7 mouse cellular contexts compared by ENCODE assay signal in the genomic region with DNA sequence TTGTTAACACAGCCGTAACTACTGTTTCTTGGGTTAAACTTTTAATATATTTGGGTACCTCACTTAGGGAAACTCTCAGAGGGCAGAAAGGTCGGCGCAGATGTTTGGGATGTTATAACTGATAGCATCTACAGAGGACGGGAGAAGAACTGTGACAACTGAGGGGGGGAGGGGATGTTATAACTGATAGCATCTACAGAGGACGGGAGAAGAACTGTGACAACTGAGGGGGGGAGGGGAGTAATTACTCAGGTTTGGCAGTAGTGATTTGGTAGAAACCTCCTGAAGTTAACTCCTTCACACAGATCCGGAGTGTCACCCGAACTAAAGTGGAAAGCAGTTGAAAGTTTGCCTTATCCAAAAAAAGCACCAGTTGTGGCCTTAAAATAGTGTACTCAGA. TPM values are rescaled to one million over a fixed set of nuclear protein-coding genes. Genes with fewer than 3 reads are reported as not detected.
DNase-seq lines count a peak whose midpoint lies in the region; ATAC-seq and TF ChIP-seq lines count a peak whose summit lies in the region.

No protein-coding gene starts in this region.

- H3K36me3 ChIP-seq in neural tube, embryonic 11.5 days (ENCODE audit: control insufficient read depth, insufficient read depth, low read length): no peaks in the 10 kb centered on the region
- no peaks in the 10 kb centered on the region for H3K36me3 ChIP-seq in stomach, embryonic 14.5 days (ENCODE audit: control insufficient read depth, insufficient read depth, low read length)

- H3K4me2 ChIP-seq in neural tube, embryonic 11.5 days (ENCODE audit: low read depth): peak overlapping the region; percentile 68
- peak overlapping the region; percentile 85 for H3K4me2 ChIP-seq in stomach, embryonic 14.5 days (replicated peaks; ENCODE audit: low read depth, low read length)

- no peak for TF ChIP-seq CTCF in embryonic fibroblast, embryonic 13.5 days (IDR thresholded peaks at IDR 0.05; ENCODE audit: borderline replicate concordance, insufficient read depth, low read length)

- no peaks in the 10 kb centered on the region for H3K4me1 ChIP-seq in neural tube, embryonic 11.5 days (ENCODE audit: control insufficient read depth, insufficient read depth, low read length)
- H3K4me1 ChIP-seq in embryonic fibroblast, embryonic 13.5 days (ENCODE audit: control insufficient read depth, insufficient read depth, low read length): peaks cover 4% of the 10 kb centered on the region; the same call in 1 of the 2 replicates
- peaks cover 5% of the 10 kb centered on the region; the same call in 1 of the 2 replicates for H3K4me1 ChIP-seq in stomach, embryonic 14.5 days (ENCODE audit: control insufficient read depth, insufficient read depth, low read length)

- intact Hi-C loops in left cerebral cortex, postnatal 14 days (cut with DNase I): loop anchor here (5.0 kb wide), 1 partner anchor 49 kb away; a partner anchor contains a TSS

- ATAC-seq in neural tube, embryonic 11.5 days (ENCODE audit: insufficient read depth, low FRiP score, low TSS enrichment): peak; percentile 27
- no peak for ATAC-seq in stomach, embryonic 14.5 days (ENCODE audit: insufficient number of reproducible peaks, insufficient read depth, low FRiP score, low read depth)

- H3K4me3 ChIP-seq in neural tube, embryonic 11.5 days (ENCODE audit: low read depth, low read length): peak overlapping the region; percentile 57
- peak overlapping the region; percentile 85 for H3K4me3 ChIP-seq in embryonic fibroblast, embryonic 13.5 days (ENCODE audit: insufficient read depth, low read length)
- H3K4me3 ChIP-seq in stomach, embryonic 14.5 days (ENCODE audit: low read depth, low read length): peak overlapping the region; percentile 82

- no peak overlapping the region; the same call in 1 of the 2 replicates for H3K27ac ChIP-seq in neural tube, embryonic 11.5 days (ENCODE audit: low read depth, low read length)
- peak overlapping the region; percentile 76; the same call in 1 of the 2 replicates for H3K27ac ChIP-seq in embryonic fibroblast, embryonic 13.5 days (ENCODE audit: insufficient read depth, low read length)
- H3K27ac ChIP-seq in stomach, embryonic 14.5 days (ENCODE audit: low read length): no peak overlapping the region

- 13% methylated on average over 7 of the region's 7 CpGs for WGBS in neural tube, embryonic 11.5 days
- whole genome bisulfite sequencing in stomach, embryonic 14.5 days: 4% methylated on average over 7 of the region's 7 CpGs

- H3K9ac ChIP-seq in neural tube, embryonic 11.5 days (ENCODE audit: low read length): peak overlapping the region; percentile 59
- H3K9ac ChIP-seq in stomach, embryonic 14.5 days (replicated peaks; ENCODE audit: low read depth, low read length): peak overlapping the region; percentile 67

- H3K27me3 ChIP-seq in neural tube, embryonic 11.5 days (ENCODE audit: control insufficient read depth, insufficient read depth, low read length): no peaks in the 10 kb centered on the region
- H3K27me3 ChIP-seq in stomach, embryonic 14.5 days (ENCODE audit: control insufficient read depth, insufficient read depth, low read length): no peaks in the 10 kb centered on the region

- no peaks in the 10 kb centered on the region for H3K9me3 ChIP-seq in neural tube, embryonic 11.5 days (ENCODE audit: control insufficient read depth, low read length)
- H3K9me3 ChIP-seq in stomach, embryonic 14.5 days (ENCODE audit: control insufficient read depth, low read depth, low read length): no peaks in the 10 kb centered on the region

- DNase-seq in neural tube, embryonic 11.5 days (ENCODE audit: low spot score): no peak
- no peak for DNase-seq in neural tube, embryonic 10.5 days (ENCODE audit: extremely low spot score, low spot score)
- DNase-seq in liver: peak; percentile 27
- DNase-seq in left cerebral cortex, postnatal 14 days (ENCODE audit: low spot score in 2 of 2): no peak
- DNase-seq in spleen, postnatal 36 days (ENCODE audit: low spot score in 2 of 2): no peak

- TF ChIP-seq POLR2A in embryonic fibroblast, embryonic 13.5 days (IDR thresholded peaks at IDR 0.05; ENCODE audit: low read depth, low read length): no peak

RNA-seq across cellular contexts. Expression of a gene that starts 0.7 kb away (rescaled TPM):
- 0.15 TPM in 1 of 2 replicates, not detected in the other for polyA plus RNA-seq in neural tube, embryonic 11.5 days (2014; fragmentation: Nextera tagmentation; extraction: Ambion mirVana)
- polyA plus RNA-seq in embryonic fibroblast, embryonic 13.5 days (2011; ENCODE audit: insufficient read length, low read depth, missing spikeins): not detected in 2 replicates
- 0.32 TPM in 1 of 2 replicates, not detected in the other for polyA plus RNA-seq in stomach, embryonic 14.5 days (2014; fragmentation: Nextera tagmentation; extraction: Ambion mirVana)
- under 1 TPM in 1 of 2 experiments, not detected in 1; 0.32 TPM for total RNA-seq in left cerebral cortex, postnatal 14 days (2021)

RNA-seq across cellular contexts. Expression of a gene that starts 0.9 kb away (rescaled TPM):
- polyA plus RNA-seq in neural tube, embryonic 11.5 days (2014; fragmentation: Nextera tagmentation; extraction: Ambion mirVana): 17.4 and 17.9 TPM in 2 replicates
- polyA plus RNA-seq in embryonic fibroblast, embryonic 13.5 days (2011; ENCODE audit: insufficient read length, low read depth, missing spikeins): 44.6 and 51.9 TPM in 2 replicates
- polyA plus RNA-seq in stomach, embryonic 14.5 days (2014; fragmentation: Nextera tagmentation; extraction: Ambion mirVana): 12.6 and 13.2 TPM in 2 replicates
- total RNA-seq in left cerebral cortex, postnatal 14 days (2021): 1 to 10 TPM; 4.6 to 4.7 TPM

RNA-seq across cellular contexts. Expression of a gene that starts 51.3 kb away (rescaled TPM):
- polyA plus RNA-seq in neural tube, embryonic 11.5 days (2014; fragmentation: Nextera tagmentation; extraction: Ambion mirVana): 233 and 246 TPM in 2 replicates
- polyA plus RNA-seq in embryonic fibroblast, embryonic 13.5 days (2011; ENCODE audit: insufficient read length, low read depth, missing spikeins): 126 and 171 TPM in 2 replicates
- polyA plus RNA-seq in stomach, embryonic 14.5 days (2014; fragmentation: Nextera tagmentation; extraction: Ambion mirVana): 163 and 170 TPM in 2 replicates
- total RNA-seq in left cerebral cortex, postnatal 14 days (2021): 10 to 100 TPM; 74.0 to 75.4 TPM
